Mouse (Mus musculus): ENCODE results near the gene H2-DMa.

Gene H2-DMa

DNA sequence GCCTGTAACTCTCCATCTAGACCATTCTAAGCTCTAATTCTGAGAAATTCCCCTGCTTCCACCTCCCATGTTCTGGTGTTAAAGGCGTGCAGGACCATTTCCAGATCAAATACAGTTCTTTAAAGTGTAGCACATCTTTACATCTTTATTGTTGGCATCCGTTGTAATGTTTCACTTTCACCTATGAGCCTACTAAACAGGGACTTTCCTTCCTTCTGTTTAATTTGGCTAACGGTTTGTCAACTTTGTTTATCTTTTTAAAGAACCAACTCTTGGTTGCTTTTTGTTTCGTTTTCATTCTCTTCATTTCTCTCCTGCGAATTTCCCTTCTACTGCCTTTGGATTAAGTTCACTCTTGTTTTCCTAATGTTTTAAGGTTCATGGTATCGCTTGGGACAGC, 16.5 kb upstream of the H2-DMa start:
- no peak for DNase-seq (ENCODE audit: low spot score in 2 of 2)

DNA sequence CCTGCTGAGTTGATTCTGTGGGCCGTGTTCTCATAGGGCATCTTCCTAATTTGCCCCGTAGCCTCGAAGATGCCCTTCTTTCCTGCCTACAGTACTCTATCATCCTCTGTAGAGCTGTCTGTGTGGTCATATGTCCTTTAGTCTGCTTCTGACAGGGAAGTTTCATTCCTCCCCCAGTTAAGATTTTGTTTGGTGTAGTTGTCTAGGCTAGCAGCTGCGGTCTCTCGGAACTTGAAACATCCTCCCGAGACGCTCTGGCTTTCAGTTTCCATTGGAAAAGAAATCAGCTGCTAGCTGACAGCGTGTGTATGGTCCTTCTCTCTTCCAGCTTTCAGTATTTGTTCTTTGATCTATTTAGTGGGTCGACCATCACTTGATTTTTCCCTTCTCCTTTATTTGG, 14.5 kb upstream of the H2-DMa start:
- DNase-seq (ENCODE audit: low spot score in 2 of 2): no peak

DNA sequence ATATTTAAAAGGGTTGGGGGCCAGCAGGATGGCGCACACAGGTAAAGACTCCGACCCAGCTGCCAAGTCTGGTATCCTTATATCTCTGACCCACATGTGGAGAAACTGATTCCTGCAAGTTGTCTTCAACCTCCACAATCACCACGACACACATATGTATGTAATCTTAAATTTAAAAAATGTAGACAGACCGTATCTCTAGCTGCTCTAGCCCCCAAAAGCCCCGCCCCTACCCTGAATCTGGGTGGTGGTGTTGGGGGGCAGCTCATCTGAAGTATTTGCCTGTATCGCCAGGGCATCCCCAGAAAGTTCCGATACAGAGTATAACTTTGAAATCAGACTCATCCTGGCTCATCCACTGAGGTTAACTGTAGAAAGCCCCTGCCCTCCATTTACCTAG, 12.8 kb upstream of the H2-DMa start:
- DNase-seq (ENCODE audit: low spot score in 2 of 2): no peak

DNA sequence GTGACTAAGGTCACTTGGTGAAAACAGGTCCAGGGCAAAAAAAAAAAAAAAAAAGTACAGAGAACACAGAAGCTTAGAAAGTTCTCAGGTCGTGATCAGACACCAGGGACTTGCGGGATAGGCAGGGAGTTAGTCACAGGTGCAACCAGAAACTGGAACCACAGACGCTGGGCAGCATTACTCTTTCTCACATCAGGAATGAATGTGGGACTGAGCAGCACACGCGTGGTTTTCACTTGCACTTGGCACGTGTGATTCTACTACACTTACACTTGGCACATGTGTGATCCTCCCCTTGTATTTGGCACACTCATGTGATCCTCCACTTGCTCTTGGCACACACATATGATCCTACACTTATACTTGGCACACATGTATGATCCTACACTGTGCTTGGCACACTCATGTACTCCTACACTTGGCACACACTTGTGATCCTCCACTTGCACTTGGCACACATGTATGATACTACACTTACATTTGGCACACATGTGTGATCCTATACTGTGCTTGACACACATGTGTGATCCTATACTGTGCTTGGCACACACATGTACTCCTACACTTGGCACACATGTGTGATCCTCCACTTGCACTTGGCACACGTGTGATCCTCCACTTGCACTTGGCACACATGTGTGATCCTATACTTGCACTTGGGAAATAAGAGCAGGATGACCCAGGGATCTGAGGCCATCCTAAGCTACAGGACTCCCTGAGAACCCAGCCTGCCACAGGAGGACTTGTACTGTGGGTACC, 12.1 kb upstream of the H2-DMa start:
- DNase-seq (ENCODE audit: low spot score in 2 of 2): no peak

DNA sequence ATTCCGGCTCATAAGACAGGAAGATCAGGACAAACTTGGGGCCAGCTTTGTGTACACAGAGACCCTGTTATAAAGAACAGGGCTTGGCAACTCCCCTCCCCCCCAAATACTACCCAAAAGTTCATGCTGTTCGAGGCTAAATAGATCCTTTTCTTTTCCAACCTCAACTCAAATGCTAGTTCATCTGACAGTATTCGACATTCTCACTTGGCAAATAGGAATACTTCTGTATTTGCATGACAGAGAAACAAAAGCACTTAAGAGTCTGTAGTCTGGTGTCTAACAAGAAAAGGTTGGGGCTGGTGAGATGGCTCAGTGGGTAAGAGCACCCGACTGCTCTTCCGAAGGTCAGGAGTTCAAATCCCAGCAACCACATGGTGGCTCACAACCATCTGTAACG, 10.9 kb upstream of the H2-DMa start:
- DNase-seq (ENCODE audit: low spot score in 2 of 2): no peak

DNA sequence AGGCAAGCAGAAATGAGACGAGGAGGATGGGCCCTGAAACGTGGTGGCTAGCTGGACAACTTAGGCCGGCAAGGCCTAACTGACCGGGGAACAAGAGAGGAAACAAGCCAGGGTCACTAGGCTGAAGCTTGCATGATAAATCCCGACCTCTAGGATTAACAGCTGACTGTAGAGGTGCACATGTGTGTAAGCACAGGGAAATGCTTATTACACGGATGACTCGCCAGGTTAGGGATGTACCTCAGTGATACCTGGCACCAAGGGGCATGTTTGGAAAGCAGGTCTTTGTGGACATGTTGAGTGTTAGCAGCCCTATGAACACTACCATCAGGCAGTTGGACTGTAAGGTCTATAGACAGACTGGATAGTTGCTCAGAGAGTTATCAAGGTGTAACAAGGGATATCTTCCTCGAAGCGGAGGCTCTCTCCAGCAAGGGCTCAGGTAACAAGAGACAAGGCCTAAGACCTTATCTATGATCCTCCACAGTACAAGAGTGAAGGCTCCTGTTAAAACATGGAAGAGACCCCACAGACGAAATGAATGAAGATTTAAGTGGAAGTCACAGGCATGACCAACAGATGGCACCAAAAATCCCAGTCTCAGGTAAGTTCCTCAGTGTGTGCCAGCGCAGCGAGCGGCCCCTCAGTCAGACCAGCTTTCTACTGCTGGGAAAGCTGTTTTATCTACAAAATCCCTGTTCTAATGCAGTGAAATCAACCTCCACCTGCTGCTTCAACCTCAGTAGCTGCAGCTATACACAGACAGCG, 10.1 kb upstream of the H2-DMa start:
- DNase-seq (ENCODE audit: low spot score in 2 of 2): peak in 1 of 2 experiments; percentile 50

DNA sequence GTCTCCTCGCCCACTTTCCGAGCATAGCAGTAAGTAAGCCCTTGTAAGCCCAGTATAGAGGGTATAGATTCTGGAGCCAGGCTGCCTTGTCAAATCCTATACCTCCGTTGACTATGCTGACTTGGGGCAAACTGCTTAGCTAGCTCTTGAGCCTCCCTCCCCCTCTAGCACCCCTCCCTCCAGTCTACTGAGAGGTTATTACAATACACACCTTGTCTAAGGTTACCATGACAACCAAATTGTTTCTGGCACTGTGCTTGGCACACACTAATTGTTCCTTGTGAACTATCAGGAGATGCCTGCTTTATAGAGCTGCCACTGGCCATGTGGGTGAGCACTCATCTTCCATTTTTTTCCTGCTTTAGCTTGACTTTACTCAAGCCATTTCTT, 9.5 kb upstream of the H2-DMa start:
- DNase-seq (ENCODE audit: low spot score in 2 of 2): no peak

DNA sequence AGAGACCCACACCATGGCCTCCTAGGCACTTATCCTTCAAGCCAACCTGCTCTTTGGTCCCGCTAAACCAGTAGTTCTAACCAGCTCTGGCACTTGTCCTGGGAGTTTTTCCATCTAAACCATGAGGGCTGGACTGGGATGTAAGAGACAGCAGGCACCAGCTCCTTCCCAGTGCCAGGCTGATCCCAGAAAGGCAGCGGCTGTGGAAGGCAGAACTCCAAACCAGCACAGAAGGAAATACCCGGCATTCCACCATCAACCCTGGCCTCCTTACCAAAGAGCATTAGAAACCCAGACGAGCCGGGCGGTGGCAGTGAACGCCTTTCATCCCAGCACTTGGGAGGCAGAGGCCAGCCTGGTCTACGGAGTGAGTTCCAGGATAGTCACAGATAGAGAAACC, 9.0 kb upstream of the H2-DMa start:
- DNase-seq (ENCODE audit: low spot score in 2 of 2): no peak

DNA sequence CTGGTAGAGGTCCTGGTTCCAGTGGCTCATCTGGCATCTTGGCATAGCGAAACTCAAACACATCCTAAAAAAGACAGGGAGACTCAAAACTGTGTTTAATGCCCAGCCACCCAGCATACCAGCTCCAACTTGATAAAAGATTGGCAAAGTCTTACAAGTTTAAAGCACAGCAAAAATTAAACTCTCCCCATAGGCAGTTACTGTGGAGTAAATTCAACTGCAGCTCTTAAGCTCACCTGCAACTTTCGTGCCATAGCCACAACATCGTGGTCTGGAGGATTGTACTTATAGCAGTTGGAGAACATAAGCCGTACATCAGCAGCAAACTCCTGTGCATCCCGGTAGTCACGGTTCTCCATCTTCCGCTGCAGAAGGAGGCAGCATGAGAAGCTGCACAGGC, 5.2 kb upstream of the H2-DMa start:
- no peak for DNase-seq (ENCODE audit: low spot score in 2 of 2)

DNA sequence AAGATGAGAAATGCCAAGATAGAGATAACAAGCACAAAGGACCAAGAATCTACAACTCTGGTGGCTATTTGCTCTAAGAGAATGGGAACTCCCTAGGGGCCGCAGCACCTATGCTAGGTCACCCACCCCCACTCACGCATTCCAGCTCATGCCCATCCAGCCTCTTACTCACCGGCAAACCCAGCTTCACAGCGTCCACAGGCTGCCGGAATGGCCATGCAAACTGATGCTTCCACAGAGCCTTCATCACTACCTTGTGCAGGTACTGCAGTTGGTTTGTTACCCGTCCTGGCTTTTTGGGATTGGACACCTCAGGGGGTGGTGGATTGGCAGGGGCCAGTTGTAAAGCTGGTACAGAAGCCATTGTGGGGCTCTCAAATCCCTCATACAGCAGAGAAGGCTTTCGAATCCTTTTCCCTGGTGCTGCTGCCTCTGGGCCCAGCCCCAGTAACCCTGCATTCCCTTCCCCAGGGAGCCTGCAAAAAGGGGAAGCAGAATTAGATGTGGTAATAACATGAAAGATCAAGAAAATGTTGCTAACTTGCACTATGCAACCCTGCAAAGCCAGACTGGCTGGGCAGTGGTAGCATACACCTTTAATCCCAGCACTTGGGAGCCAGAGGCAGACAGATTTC, 2.5 kb upstream of the H2-DMa start:
- no peak for DNase-seq (ENCODE audit: low spot score in 2 of 2)

DNA sequence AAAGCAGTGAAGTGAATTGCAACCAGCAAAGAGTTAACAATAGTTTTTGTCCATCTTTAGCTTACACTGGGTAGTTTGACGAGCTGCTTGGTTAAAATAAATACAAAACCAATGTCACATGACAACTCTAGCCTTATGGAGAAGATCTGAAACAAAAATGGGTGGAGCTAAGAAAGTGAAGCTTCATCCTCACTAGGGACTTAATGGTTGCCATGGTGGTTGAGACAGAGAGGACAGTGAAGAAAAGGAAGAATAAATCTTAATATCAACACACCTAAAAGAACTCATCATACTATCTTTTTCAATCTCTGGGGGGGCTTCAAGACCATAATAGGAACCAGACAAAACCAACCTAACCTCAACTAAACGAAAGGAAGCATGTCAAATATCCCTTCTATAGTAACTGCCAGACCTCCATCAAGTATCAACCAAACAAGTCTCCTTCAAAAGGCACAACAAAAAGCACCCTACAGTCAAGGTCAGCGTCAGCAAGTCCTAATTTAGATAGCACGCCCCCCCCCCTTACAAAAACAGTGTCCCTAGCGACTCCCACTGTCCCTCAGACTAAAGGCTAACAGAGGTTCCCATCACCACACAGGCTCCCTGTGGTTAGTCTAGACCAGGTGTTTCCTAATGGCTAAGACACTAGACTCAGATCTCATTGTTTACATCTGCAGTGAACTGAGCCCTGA, 1.8 kb upstream of the H2-DMa start:
- no peak for DNase-seq (ENCODE audit: low spot score in 2 of 2)

DNA sequence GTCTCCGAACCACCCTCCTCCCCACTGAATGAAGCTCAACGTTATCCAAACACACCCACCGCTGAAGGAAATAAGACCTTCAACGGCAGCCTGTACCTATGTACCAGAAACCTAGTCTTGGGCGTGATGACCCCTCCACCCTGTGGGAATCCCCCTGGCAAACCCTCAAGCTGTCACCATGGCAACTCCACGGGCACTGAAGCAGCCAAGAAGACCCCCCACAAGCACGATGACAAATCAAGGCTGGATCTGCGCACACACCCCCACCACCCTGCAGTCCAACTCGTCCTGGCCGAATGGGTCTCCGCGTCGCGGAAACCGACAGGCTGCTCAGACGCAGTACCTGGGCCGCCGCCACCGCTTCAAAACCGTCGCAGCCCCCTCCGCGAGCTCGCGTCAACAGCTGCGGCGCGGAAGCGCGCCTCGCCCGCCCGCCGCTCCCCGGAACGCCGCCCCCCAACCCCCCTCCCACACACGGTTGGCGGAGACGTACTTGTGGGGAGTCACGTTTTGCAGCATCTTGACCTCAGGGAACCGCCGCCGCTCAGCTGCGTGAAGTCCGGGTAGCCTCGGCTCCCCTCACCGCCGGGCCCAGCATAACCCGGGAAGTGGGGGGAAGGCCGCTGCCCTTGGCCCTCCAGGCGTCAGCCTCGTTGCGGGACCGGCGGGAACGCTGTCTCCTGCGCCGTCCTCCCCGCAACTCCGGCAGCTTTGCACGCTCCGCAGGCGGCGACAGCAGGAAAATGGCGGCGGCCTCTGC, 1.0 kb upstream of the H2-DMa start:
- peak in 1 of 2 experiments; percentile 59 for DNase-seq (ENCODE audit: low spot score in 2 of 2)

DNA sequence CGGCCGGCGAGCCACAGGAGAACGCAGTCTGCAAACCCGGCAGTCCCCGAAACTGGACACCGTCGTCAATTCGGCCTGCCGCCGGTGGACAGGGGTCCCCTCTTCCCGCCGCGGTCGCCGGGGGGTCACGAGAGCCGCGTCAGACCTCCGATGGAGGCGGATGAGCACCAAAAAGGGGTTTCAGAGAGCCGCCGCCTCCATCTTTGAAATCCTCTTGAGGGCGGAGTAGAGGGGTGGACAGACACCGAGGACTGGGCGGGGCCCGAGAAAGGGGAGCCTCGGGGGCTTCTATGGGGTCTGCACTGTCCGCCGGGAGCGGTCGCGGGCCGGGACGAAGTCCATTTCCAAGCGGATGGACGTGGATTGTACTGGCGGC, 480 bp upstream of the H2-DMa start:
- DNase-seq (ENCODE audit: low spot score in 2 of 2): no peak

DNA sequence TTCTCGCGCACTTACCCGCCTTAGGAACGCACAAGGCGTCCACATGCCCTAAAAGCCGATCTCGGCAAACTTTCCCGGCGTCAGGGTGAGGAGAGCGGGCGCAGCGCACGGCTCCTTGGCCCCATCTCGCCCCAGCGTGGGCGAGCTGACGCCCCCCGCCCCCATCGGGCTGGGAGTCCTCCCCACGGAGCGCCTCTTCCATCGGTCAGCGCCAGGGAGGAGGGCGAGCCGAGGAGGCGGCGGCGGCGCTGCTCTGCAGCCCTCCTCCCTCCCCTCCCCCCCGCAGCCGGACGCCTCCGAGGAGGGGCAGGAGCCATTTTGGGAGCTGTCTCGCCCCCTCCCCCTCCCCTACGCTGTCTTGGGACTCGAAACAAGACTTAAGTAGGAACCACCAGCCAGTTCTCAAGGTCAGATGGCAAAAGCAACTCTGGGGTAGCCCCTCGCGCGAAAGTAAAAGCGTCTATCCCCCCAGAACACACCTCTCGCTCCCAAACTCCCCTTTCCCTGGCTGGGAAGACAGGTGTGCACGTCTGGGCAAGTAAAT, 911 bp downstream of the H2-DMa start:
- DNase-seq (ENCODE audit: low spot score in 2 of 2): peak; percentile 81 to 85

DNA sequence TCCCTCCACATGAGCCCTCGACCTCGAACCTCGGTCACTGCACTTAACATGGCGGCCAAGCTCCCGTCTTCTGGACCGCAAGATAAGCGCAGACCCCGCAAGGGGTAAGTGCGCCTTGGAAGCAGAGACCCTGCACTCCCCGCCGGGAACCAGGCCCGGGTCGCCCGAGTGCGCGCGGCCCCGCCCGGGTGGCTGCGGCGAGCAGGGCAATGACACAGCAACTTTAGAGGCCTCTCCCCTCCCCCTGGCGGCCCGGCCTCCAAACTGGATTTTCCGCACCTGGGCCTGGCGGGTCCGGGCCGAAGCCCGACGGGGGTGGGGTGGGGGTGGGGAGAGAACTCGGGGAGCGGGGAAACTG, 1.5 kb downstream of the H2-DMa start:
- DNase-seq (ENCODE audit: low spot score in 2 of 2): peak; percentile 74 to 76

DNA sequence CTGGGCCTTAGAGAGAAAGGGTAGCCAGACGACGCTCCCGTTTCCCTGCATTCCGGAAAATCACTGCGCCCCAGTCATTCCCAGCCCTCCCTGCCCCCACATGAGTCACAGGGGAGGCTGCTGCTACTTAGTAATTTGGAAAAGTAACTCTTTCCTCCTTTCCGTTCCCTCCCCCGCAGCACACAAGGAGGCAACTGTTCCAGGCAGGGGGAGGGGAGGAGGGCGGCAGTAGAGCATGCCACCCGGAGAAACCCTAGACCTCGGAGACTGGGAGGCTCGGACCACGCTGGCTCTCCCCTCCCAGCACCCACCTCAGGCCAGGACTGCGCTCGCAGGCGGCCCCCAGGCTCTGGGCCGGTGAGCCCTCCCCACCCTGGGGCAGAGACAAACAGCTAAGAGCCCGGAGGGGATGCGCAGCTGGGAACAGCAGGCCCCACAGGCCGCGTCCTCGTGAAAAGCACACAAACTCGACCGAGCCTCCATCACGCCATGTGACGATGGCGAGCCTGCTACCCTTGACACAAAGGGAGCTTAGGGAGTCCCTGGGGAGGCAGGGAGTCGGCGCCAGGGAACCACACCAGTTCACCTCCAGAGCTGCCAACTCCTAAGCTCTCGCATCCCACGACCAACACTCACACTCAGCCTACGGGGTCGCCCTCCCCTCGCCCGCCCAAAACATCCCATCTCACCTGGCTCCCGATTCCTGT, 2.0 kb downstream of the H2-DMa start:
- DNase-seq (ENCODE audit: low spot score in 2 of 2): peak; percentile 90 to 92

DNA sequence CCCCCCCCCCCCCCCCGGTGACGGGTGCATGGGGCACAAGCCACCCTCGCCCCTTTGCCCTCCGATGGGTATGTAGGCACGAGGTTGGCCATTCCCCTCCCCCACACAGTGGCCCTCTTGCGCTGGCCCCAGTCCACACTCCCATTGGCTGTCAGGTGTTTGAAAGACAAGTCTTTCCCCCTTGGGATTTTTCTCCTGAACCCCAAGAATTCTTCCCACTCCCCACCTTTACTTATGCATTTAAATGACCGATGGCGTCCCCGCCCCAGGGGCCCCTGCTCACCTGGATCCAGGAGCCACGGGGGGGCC, 2.5 kb downstream of the H2-DMa start:
- DNase-seq (ENCODE audit: low spot score in 2 of 2): peak in 1 of 2 experiments; percentile 58

DNA sequence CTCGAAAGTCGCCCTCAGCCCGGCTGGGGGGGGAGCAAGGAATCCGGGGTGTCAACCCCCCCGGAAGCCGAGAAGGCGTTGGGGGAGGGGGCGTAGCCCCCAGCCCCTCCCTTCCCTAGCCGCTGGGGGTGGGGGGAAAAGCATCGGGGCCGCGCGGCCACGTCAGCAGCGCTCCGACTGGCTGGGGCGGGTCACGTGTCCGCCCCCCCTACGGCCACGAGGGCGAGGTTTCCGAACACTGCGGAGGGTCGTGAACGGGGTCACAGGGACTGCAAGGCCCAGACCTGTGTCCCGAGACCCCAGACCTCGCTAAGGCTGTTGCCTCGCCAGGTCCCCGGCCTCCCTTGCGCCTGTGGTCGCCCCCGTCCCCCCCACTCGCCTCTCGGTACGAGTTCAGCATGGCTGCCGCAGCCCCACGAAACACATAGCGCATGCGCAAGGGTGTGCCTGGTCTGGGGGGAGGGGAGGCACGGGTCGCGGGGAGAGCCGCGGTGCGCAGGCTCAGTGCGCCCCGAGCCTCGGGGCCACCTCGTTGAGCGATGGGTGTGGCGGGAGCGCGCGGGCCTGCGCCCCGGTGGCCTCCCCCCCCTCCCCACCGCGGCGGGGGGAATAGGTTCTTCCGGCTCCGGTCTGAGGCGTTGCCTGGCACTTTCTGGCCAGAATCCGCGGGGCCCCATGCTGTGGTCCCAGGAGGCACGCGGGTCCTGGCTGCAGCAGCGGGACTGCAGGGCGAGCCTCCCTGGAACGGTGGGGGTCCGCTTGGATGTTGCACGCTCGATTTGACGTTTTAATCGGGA, 3.0 kb downstream of the H2-DMa start, which contains the start of gene Brd2:
Brd2 (minus strand) TSS at position 447 of the 797 bp plus-strand sequence.
- peak; percentile 96 to 98 for DNase-seq (ENCODE audit: low spot score in 2 of 2)

DNA sequence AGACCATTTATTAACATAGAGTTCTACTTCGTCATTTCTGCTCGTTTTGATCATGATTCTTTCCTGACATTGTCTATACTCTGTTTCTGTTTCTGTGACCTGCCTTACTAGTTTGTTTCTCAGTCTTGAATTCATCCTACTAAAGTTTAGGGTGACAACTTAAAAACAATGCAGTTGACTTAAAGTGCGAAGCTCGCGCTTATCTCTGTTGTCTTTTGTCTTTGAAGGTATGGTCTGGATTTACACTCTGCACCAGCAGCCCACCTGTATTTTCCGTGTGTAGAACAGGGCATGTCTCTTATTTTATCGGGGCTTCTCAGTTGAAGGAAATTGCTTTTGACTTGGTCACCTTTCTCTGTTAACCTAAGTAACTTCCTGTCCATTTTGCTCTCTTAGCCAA, 3.8 kb downstream of the H2-DMa start:
- no peak for DNase-seq (ENCODE audit: low spot score in 2 of 2)

DNA sequence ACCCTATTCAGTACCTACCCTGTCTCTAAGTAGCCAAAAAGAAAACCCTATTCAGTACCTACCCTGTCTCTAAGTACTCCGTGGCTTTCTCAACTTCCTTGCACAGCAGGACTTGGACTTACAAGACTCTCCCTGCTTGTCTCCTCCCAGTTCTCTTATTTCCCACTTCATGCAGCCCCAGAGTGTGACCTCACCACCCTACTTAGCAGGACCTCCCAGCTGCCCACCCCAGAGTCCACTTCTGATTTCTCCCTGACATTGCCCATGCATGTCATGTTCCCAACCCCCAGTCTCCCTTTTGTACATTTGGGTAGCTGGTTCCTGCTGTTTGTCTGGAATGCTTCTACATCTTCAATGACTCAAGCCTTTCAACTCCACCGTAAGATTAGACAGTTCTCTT, 4.2 kb downstream of the H2-DMa start:
- DNase-seq (ENCODE audit: low spot score in 2 of 2): no peak
